Mouse (Mus musculus) neural tube, embryonic 11.5 days (tissue): ENCODE results near the gene Arl9. TPM values are rescaled to one million over a fixed set of nuclear protein-coding genes. Genes with fewer than 3 reads are reported as not detected.

ENCODE experiments used
- ATAC-seq: fragments of 200-750 bp; cut with Nextera tagmentation; 2 replicates; pipeline ENCODE4 v1.8.0; 2017; ENCODE audit warnings: moderate number of reproducible peaks, mild to moderate bottlenecking, moderate TSS enrichment, moderate library complexity; ENCODE audit not compliant: insufficient read depth, low FRiP score, low TSS enrichment
- DNase-seq: peaks from one replicate; pipeline ENCODE4 v3.0.0-alpha.2; 2015; ENCODE audit warnings: low spot score
- H3K27ac ChIP-seq: fragments of 300-500 bp; sonication (generic); 2 replicates; pipeline ENCODE4 v1.5.1; 2014; ENCODE audit warnings: low read depth, mild to moderate bottlenecking, low read length
- H3K27me3 ChIP-seq: fragments of 300-500 bp; sonication (generic); 2 replicates; pipeline ENCODE4 v1.6.1; 2014; ENCODE audit warnings: mild to moderate bottlenecking, low read length, mixed read lengths; ENCODE audit not compliant: control insufficient read depth, insufficient read depth
- H3K36me3 ChIP-seq: fragments of 300-500 bp; sonication (generic); 2 replicates; pipeline ENCODE4 v1.6.1; 2014; ENCODE audit warnings: mild to moderate bottlenecking, low read length, moderate library complexity, mixed read lengths; ENCODE audit not compliant: control insufficient read depth, insufficient read depth
- H3K4me1 ChIP-seq: fragments of 300-500 bp; sonication (generic); 2 replicates; pipeline ENCODE4 v1.6.1; 2014; ENCODE audit warnings: low read length, mixed read lengths; ENCODE audit not compliant: control insufficient read depth, insufficient read depth
- H3K4me2 ChIP-seq: fragments of 300-500 bp; sonication (generic); 2 replicates; pipeline ENCODE4 v1.6.1; 2014; ENCODE audit warnings: low read depth, mild to moderate bottlenecking, moderate library complexity
- H3K4me3 ChIP-seq: fragments of 300-500 bp; sonication (generic); 2 replicates; pipeline ENCODE4 v1.5.1; 2014; ENCODE audit warnings: low read depth, low read length
- H3K9ac ChIP-seq: fragments of 300-500 bp; sonication (generic); 2 replicates; pipeline ENCODE4 v1.6.1; 2014; ENCODE audit warnings: mild to moderate bottlenecking, low read length
- H3K9me3 ChIP-seq: fragments of 300-500 bp; sonication (generic); 2 replicates; pipeline ENCODE4 v1.6.1; 2016; ENCODE audit warnings: low read length; ENCODE audit not compliant: control insufficient read depth
- WGBS: fragments of 180-500 bp; shearing (Covaris S2); extraction: QIAGEN DNeasy Blood & Tissue Kit; methylation state at CpG from one replicate; pipeline ENCODE4 v1.1.7; 2014; 5-methylcytosine and 5-hydroxymethylcytosine counted together
- polyA plus RNA-seq: library from polyadenylated mRNA; unstranded; fragments of >200 nt; fragmentation: Nextera tagmentation; extraction: Ambion mirVana; gene quantifications from 2 replicates; pipeline ENCODE4 v1.2.1, GENCODE M21; 2014

Arl9 gene
- polyA plus RNA-seq, 1 experiment from 2014 or later: not detected

- Histone ChIP-seq H3K36me3 (no peaks in the 10 kb centered on the region), H3K27ac (no peak overlapping the region), H3K4me1 (no peaks in the 10 kb centered on the region), H3K4me3 (no peak overlapping the region), H3K9ac (no peak overlapping the region), H3K27me3 (no peaks in the 10 kb centered on the region), H3K9me3 (no peaks in the 10 kb centered on the region), H3K4me2 (no peak overlapping the region)
- DNase-seq (no peak), ATAC-seq (no peak)
These were observed 35.5 kb downstream of the Arl9 start for GRCm38 (mm10) chr5:77039391-77039790.

DNA sequence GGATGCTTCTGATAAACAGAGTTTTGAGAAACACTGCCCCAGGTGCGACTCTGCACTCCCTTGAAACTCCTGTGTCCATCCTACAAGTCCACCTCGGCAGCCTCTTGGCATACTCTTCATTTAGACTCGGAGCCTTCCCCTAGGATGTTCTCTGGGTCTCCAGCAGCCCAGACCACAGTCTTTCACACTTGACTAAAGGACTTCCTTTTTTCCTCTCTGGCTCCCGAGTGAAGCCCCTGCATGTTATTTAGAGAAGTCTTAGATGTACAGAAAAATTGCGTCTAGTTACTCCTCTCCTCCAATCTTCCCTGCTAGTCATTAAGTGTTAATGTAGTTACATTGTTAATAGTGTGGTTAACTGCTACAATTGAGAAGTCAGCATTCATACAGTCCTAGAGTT lies 40.5 kb downstream of the Arl9 start:
- 57% methylated on average over 5 of the region's 5 CpGs for WGBS
- H3K36me3 ChIP-seq: no peaks in the 10 kb centered on the region
- no peaks in the 10 kb centered on the region for H3K4me1 ChIP-seq
- H3K27me3 ChIP-seq: no peaks in the 10 kb centered on the region
- ATAC-seq: no peak
- no peak overlapping the region for H3K27ac ChIP-seq
- H3K9me3 ChIP-seq: no peaks in the 10 kb centered on the region
- no peak for DNase-seq
- H3K9ac ChIP-seq: no peak overlapping the region
- no peak overlapping the region for H3K4me3 ChIP-seq
- no peak overlapping the region for H3K4me2 ChIP-seq

GRCm38 (mm10) chr5:77052616-77053015 lies 48.8 kb downstream of the Arl9 start:
- H3K36me3 ChIP-seq: no peaks in the 10 kb centered on the region
- DNase-seq (no peak), ATAC-seq (no peak)
- H3K27ac ChIP-seq: no peak overlapping the region
- H3K9me3 ChIP-seq: no peaks in the 10 kb centered on the region
- no peaks in the 10 kb centered on the region for H3K4me1 ChIP-seq
- no peak overlapping the region for H3K4me2 ChIP-seq
- WGBS: 95% methylated on average over 5 of the region's 5 CpGs
- H3K27me3 ChIP-seq: no peaks in the 10 kb centered on the region
- H3K9ac ChIP-seq: no peak overlapping the region
- no peak overlapping the region for H3K4me3 ChIP-seq

DNA sequence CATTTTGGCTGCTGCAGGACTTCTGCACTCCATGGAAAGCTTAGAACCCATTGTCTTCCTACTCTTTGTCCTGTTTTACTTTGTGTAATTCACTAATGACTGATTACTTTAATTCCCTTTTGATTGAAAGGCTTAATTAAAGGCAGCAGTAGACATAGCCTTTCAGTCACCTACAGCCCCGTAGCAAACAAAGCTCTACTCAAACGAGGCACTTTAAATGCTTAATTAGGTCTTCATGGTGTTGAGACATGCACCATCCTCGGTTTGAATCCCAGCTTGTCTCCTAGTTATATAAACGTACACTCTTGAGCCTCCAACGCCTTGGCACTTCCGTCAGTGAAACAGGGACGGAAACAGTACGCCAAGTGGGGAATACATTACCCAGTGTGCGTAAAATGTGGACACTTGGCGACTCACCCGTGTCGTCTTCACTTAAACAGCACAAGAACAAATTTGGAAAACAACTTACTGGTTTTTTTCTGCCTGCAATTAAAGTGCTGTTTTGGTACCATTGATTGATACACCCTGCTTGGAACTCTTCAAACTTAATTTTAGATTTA lies 53.1 kb downstream of the Arl9 start:
- Histone ChIP-seq H3K4me1 (no peaks in the 10 kb centered on the region), H3K27ac (no peak overlapping the region), H3K9me3 (no peaks in the 10 kb centered on the region), H3K4me3 (no peak overlapping the region), H3K36me3 (no peaks in the 10 kb centered on the region), H3K9ac (no peak overlapping the region), H3K27me3 (no peaks in the 10 kb centered on the region), H3K4me2 (no peak overlapping the region)
- WGBS: 67% methylated on average over 12 of the region's 12 CpGs
- ATAC-seq (no peak), DNase-seq (no peak)

Other genes starting within 250 kb of the Arl9 start
- 14.6 and 15.6 TPM in 2 replicates for gene Aasdh, start 98.5 kb upstream of the Arl9 start, polyA plus RNA-seq
- gene Paics, start 52.7 kb upstream of the Arl9 start, polyA plus RNA-seq: 375 and 378 TPM in 2 replicates
- gene Ppat, start 52.5 kb upstream of the Arl9 start, polyA plus RNA-seq: 38.5 and 40.8 TPM in 2 replicates
- 80.7 and 84.3 TPM in 2 replicates for gene Srp72, start 29.4 kb upstream of the Arl9 start, polyA plus RNA-seq
- gene Thegl, start 12.0 kb downstream of the Arl9 start, polyA plus RNA-seq: 0.28 TPM in 1 of 2 replicates, not detected in the other
- gene Hopx, start 111.1 kb downstream of the Arl9 start, polyA plus RNA-seq: 1.2 and 1.6 TPM in 2 replicates
- gene Spink2, start 207.4 kb downstream of the Arl9 start, polyA plus RNA-seq: 2.1 and 2.6 TPM in 2 replicates